Comparison of ENCODE assay signal across 8 mouse cellular contexts in genomic region chr11:98921813-98922212, GRCm38 (mm10). TPM values are rescaled to one million over a fixed set of nuclear protein-coding genes. Genes with fewer than 3 reads are reported as not detected.
A peak's percentile ranks its signal among the peaks of the same experiment; 100 is the strongest.
DNase-seq lines count a peak whose midpoint lies in the region; ATAC-seq and TF ChIP-seq lines count a peak whose summit lies in the region.
"Not testable (repeated sequence)": the region's sequence is repeated elsewhere in the genome, so short reads cannot be mapped to it uniquely, and the experiment has no call there.

No protein-coding gene starts in this region.

- peaks cover 22% of the 10 kb centered on the region; the same call in 1 of the 2 replicates for H3K36me3 ChIP-seq in forebrain, embryonic 14.5 days (ENCODE audit: control insufficient read depth, insufficient read depth, low read length)
- peaks cover 59% of the 10 kb centered on the region for H3K36me3 ChIP-seq in hindbrain, embryonic 10.5 days
- peaks cover 53% of the 10 kb centered on the region for H3K36me3 ChIP-seq in lung, embryonic 14.5 days (ENCODE audit: insufficient read depth)
- not testable (repeated sequence) for H3K36me3 ChIP-seq in neural tube, embryonic 11.5 days (ENCODE audit: control insufficient read depth, insufficient read depth, low read length)

- H3K4me2 ChIP-seq in forebrain, embryonic 14.5 days (ENCODE audit: low read length); lung, embryonic 14.5 days; neural tube, embryonic 11.5 days (ENCODE audit: low read depth): not testable (repeated sequence)

- not testable (repeated sequence) for H3K9me3 ChIP-seq in forebrain, embryonic 14.5 days (replicated peaks; ENCODE audit: control insufficient read depth, low read length); hindbrain, embryonic 10.5 days; lung, embryonic 14.5 days (ENCODE audit: low read depth, low read length); neural tube, embryonic 11.5 days (ENCODE audit: control insufficient read depth, low read length)

- 56% methylated on average over 15 of the region's 15 CpGs for WGBS in forebrain, embryonic 14.5 days
- 71% methylated on average over 15 of the region's 15 CpGs for WGBS in hindbrain, embryonic 10.5 days
- 40% methylated on average over 15 of the region's 15 CpGs for WGBS in lung, embryonic 14.5 days
- WGBS in neural tube, embryonic 11.5 days = 63% methylated on average over 15 of the region's 15 CpGs

- peaks cover 15% of the 10 kb centered on the region for H3K4me1 ChIP-seq in forebrain, embryonic 14.5 days (ENCODE audit: control insufficient read depth, insufficient read depth, low read length)
- peaks cover 53% of the 10 kb centered on the region for H3K4me1 ChIP-seq in hindbrain, embryonic 10.5 days (replicated peaks)
- H3K4me1 ChIP-seq in lung, embryonic 14.5 days (ENCODE audit: insufficient read depth) = peaks cover 38% of the 10 kb centered on the region
- H3K4me1 ChIP-seq in neural tube, embryonic 11.5 days (ENCODE audit: control insufficient read depth, insufficient read depth, low read length) = peaks cover 28% of the 10 kb centered on the region

- not testable (repeated sequence) for H3K27me3 ChIP-seq in forebrain, embryonic 14.5 days (replicated peaks; ENCODE audit: control insufficient read depth, insufficient read depth, low read length); hindbrain, embryonic 10.5 days (ENCODE audit: insufficient read depth, poor library complexity, severe bottlenecking); lung, embryonic 14.5 days (ENCODE audit: insufficient read depth, low read length); neural tube, embryonic 11.5 days (ENCODE audit: control insufficient read depth, insufficient read depth, low read length)

- H3K9ac ChIP-seq in forebrain, embryonic 14.5 days (ENCODE audit: low read length); lung, embryonic 14.5 days; neural tube, embryonic 11.5 days (ENCODE audit: low read length): not testable (repeated sequence)

- H3K27ac ChIP-seq in forebrain, embryonic 14.5 days (ENCODE audit: low read depth, low read length); hindbrain, embryonic 10.5 days; neural tube, embryonic 11.5 days (ENCODE audit: low read depth, low read length): not testable (repeated sequence)
- peak overlapping the region; percentile 95; the same call in 1 of the 2 replicates for H3K27ac ChIP-seq in lung, embryonic 14.5 days (ENCODE audit: low read depth)

- TF ChIP-seq CTCF in lung, embryonic 14.5 days (IDR thresholded peaks at IDR 0.05; ENCODE audit: low read depth) = peak; percentile 75

- H3K4me3 ChIP-seq in forebrain, embryonic 14.5 days (ENCODE audit: low read depth, low read length); hindbrain, embryonic 10.5 days; lung, embryonic 14.5 days (ENCODE audit: low read depth, low read length); neural tube, embryonic 11.5 days (ENCODE audit: low read depth, low read length): not testable (repeated sequence)

- DNase-seq in adipocyte (ENCODE audit: low spot score) = peak; percentile 78
- peak; percentile 57 to 77 for DNase-seq in cerebellum, postnatal 25 days
- DNase-seq in forebrain, embryonic 14.5 days (ENCODE audit: low spot score) = peak; percentile 75
- peak; percentile 60 for DNase-seq in hindbrain, embryonic 10.5 days (ENCODE audit: low spot score)
- DNase-seq in kidney, postnatal 25 days = peak; percentile 61 to 72
- peak; percentile 93 for DNase-seq in lung, embryonic 14.5 days
- peak; percentile 74 for DNase-seq in neural tube, embryonic 11.5 days (ENCODE audit: low spot score)
- peak; percentile 60 for DNase-seq in urinary bladder, postnatal 14 days (ENCODE audit: low spot score)

- ATAC-seq in forebrain, embryonic 14.5 days = 0 out of 2 replicates have a peak, but pooled peaks have one; percentile 40
- ATAC-seq in lung, embryonic 14.5 days (ENCODE audit: insufficient read depth); neural tube, embryonic 11.5 days (ENCODE audit: insufficient read depth, low FRiP score, low TSS enrichment): not testable (repeated sequence)

RNA-seq across cellular contexts. Expression of gene Rara, which starts 5.8 kb away (rescaled TPM):
- 8.2 and 9.8 TPM in 2 replicates for polyA plus RNA-seq in forebrain, embryonic 14.5 days (2014; fragmentation: Nextera tagmentation; extraction: Ambion mirVana)
- 28.4 and 53.7 TPM in 2 replicates for polyA plus RNA-seq in hindbrain, embryonic 10.5 days (2016; fragmentation: Nextera tagmentation; extraction: Ambion mirVana)
- polyA plus RNA-seq in lung, embryonic 14.5 days (2014; fragmentation: Nextera tagmentation; extraction: Ambion mirVana) = 43.2 and 45.3 TPM in 2 replicates
- 73.2 and 75.1 TPM in 2 replicates for polyA plus RNA-seq in neural tube, embryonic 11.5 days (2014; fragmentation: Nextera tagmentation; extraction: Ambion mirVana)

RNA-seq across cellular contexts. Expression of gene Cdc6, which starts 14.2 kb away (rescaled TPM):
- 14.1 and 16.4 TPM in 2 replicates for polyA plus RNA-seq in forebrain, embryonic 14.5 days (2014; fragmentation: Nextera tagmentation; extraction: Ambion mirVana)
- polyA plus RNA-seq in hindbrain, embryonic 10.5 days (2016; fragmentation: Nextera tagmentation; extraction: Ambion mirVana) = 45.3 and 63.7 TPM in 2 replicates
- 47.0 and 48.1 TPM in 2 replicates for polyA plus RNA-seq in lung, embryonic 14.5 days (2014; fragmentation: Nextera tagmentation; extraction: Ambion mirVana)
- 41.6 and 44.4 TPM in 2 replicates for polyA plus RNA-seq in neural tube, embryonic 11.5 days (2014; fragmentation: Nextera tagmentation; extraction: Ambion mirVana)

RNA-seq across cellular contexts. Expression of gene Wipf2, which starts 58.4 kb away (rescaled TPM):
- polyA plus RNA-seq in forebrain, embryonic 14.5 days (2014; fragmentation: Nextera tagmentation; extraction: Ambion mirVana) = 3.3 and 3.7 TPM in 2 replicates
- polyA plus RNA-seq in hindbrain, embryonic 10.5 days (2016; fragmentation: Nextera tagmentation; extraction: Ambion mirVana) = 4.6 and 4.7 TPM in 2 replicates
- 4.7 and 5.7 TPM in 2 replicates for polyA plus RNA-seq in lung, embryonic 14.5 days (2014; fragmentation: Nextera tagmentation; extraction: Ambion mirVana)
- 4.7 and 5.6 TPM in 2 replicates for polyA plus RNA-seq in neural tube, embryonic 11.5 days (2014; fragmentation: Nextera tagmentation; extraction: Ambion mirVana)
